Mouse (Mus musculus): ENCODE results near the gene Prm3. TPM values are rescaled to one million over a fixed set of nuclear protein-coding genes. Genes with fewer than 3 reads are reported as not detected.

The Prm3 gene
- polyA plus RNA-seq, 1 experiment: not detected

DNA sequence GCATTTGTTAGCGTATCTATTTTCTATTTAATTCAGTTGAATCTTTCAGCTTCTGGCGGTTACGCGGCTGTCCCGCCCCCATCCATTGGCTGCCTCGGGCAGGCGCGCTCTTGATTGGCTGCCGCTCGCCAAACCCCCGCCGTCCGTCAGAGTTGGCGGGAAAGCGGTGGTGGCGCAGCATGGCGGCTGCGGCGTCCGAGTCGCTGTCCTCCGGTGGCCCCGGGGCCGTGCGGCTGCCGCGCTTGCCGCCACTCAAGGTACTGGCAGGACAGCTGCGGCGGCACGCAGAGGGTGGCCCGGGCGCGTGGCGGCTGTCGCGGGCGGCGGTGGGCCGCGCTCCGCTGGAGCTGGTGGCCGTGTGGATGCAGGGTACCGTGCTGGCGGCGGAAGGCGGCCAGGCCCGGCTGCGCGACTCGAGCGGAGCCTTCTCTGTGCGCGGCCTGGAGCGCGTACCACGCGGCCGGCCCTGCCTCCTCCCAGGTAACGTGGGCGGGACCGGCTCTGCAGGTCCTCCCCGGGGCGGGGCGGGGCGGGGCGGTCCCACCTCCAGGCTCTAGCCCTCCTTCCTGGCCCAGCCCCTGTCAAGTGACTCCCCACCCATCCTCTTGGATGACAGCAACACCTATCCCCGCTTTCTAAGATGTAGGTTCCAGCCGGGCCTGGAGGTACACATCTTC, 44.3 kb upstream of the Prm3 start, which contains the start of gene Rmi2:
Gene Rmi2 (plus strand): TSS at position 149 of the 677 bp plus-strand sequence.
- under 1% methylated on average over 69 of the region's 69 CpGs for WGBS
- H3K27me3 ChIP-seq (ENCODE audit: control insufficient read depth, insufficient read depth, low read length): no peaks in the 10 kb centered on the region
- peak; percentile 90 for DNase-seq
- peak within 1 kb of the TSS; percentile 96 for H3K27ac ChIP-seq (ENCODE audit: control insufficient read depth, insufficient read depth, low read length)
- peak; percentile 51; the same call in 1 of the 2 replicates for TF ChIP-seq CTCF (IDR thresholded peaks at IDR 0.05; ENCODE audit: borderline replicate concordance, control insufficient read depth, extremely low read depth, insufficient read depth, low read length, poor library complexity)
- peak; percentile 72 for TF ChIP-seq POLR2A (IDR thresholded peaks at IDR 0.05; ENCODE audit: control insufficient read depth, extremely low read depth, insufficient read depth, low read length, poor library complexity)
- H3K4me1 ChIP-seq (replicated peaks; ENCODE audit: control insufficient read depth, insufficient read depth, low read length): peaks cover 37% of the 10 kb centered on the region
- no peaks in the 10 kb centered on the region for H3K36me3 ChIP-seq (ENCODE audit: control insufficient read depth, insufficient read depth, low read length)
- H3K4me3 ChIP-seq (ENCODE audit: control insufficient read depth, insufficient read depth, low read length): peak within 1 kb of the TSS; percentile 79

GRCm38 (mm10) chr16:10834542-10834910, 43.8 kb upstream of the Prm3 start:
- peak overlapping the region; percentile 7; the same call in 1 of the 2 replicates for H3K27ac ChIP-seq (ENCODE audit: control insufficient read depth, insufficient read depth, low read length)
- H3K36me3 ChIP-seq (ENCODE audit: control insufficient read depth, insufficient read depth, low read length): no peaks in the 10 kb centered on the region
- H3K4me3 ChIP-seq (ENCODE audit: control insufficient read depth, insufficient read depth, low read length): peak overlapping the region; percentile 79; the same call in 1 of the 2 replicates
- H3K27me3 ChIP-seq (ENCODE audit: control insufficient read depth, insufficient read depth, low read length): no peaks in the 10 kb centered on the region
- TF ChIP-seq POLR2A (IDR thresholded peaks at IDR 0.05; ENCODE audit: control insufficient read depth, extremely low read depth, insufficient read depth, low read length, poor library complexity): no peak
- TF ChIP-seq CTCF (IDR thresholded peaks at IDR 0.05; ENCODE audit: borderline replicate concordance, control insufficient read depth, extremely low read depth, insufficient read depth, low read length, poor library complexity): no peak
- peaks cover 37% of the 10 kb centered on the region for H3K4me1 ChIP-seq (replicated peaks; ENCODE audit: control insufficient read depth, insufficient read depth, low read length)
- DNase-seq: no peak
- WGBS: 5% methylated on average over 12 of the region's 12 CpGs

DNA sequence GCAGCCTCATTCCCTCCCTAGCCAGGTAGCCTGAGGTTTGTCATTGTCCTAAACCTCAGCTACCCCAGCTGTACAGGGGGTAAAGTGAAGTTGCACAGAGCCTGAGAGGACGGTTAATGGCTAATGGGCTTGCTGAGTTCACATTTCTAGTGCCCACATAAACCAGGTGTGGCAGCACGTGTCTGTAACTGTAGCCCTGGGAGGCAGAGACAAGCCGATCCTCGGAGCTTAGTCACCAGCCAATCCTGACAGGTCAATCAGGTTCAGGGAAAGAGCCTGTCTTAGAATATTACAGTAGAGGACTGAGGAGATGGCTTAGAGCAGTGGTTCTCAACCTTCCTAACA, 37.7 kb upstream of the Prm3 start:
- Histone ChIP-seq H3K4me1 (replicated peaks; ENCODE audit: control insufficient read depth, insufficient read depth, low read length) (peaks cover 47% of the 10 kb centered on the region), H3K27me3 (ENCODE audit: control insufficient read depth, insufficient read depth, low read length) (no peaks in the 10 kb centered on the region), H3K27ac (ENCODE audit: control insufficient read depth, insufficient read depth, low read length) (peak overlapping the region; percentile 96), H3K4me3 (ENCODE audit: control insufficient read depth, insufficient read depth, low read length) (no peak overlapping the region), H3K36me3 (ENCODE audit: control insufficient read depth, insufficient read depth, low read length) (no peaks in the 10 kb centered on the region)
- no peak for TF ChIP-seq CTCF (IDR thresholded peaks at IDR 0.05; ENCODE audit: borderline replicate concordance, control insufficient read depth, extremely low read depth, insufficient read depth, low read length, poor library complexity)
- TF ChIP-seq POLR2A (IDR thresholded peaks at IDR 0.05; ENCODE audit: control insufficient read depth, extremely low read depth, insufficient read depth, low read length, poor library complexity): no peak
- 21% methylated on average over 4 of the region's 4 CpGs for WGBS
- DNase-seq: no peak

DNA sequence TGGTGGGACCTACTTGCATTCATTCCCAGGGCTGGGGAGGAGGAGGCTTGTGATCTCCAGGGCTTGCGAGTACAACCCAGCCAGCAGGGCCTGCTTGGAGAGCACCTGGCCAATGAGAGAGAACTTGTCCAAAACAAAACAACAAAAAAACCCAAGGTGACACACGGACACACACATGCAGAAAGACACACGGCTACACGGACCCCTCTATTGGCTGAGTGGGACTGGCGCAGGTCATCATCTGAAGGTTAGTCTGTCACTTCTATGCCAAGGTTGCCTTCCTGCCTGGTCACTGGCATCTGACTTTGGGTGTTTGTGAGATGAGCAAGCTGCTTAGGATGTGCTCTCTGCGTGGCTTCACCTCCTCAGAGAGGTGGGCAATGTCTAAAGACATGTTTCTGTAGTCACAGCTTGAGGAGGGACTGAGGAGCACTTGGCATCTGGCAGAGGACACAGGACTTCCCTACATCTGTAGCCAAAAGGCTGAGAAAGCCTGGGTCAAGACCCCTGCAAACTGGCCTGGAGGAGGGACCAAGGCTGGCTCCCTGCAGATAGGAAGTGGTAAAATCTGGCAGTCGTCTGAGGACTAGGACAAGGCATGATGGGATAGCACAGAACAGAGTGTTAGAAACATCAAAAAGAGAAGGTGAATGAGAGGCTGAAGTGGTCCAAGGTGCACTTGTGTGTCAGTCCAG, 37.2 kb upstream of the Prm3 start:
- Histone ChIP-seq H3K27me3 (ENCODE audit: control insufficient read depth, insufficient read depth, low read length) (no peaks in the 10 kb centered on the region), H3K4me3 (ENCODE audit: control insufficient read depth, insufficient read depth, low read length) (no peak overlapping the region), H3K36me3 (ENCODE audit: control insufficient read depth, insufficient read depth, low read length) (no peaks in the 10 kb centered on the region), H3K27ac (ENCODE audit: control insufficient read depth, insufficient read depth, low read length) (peak overlapping the region; percentile 96), H3K4me1 (replicated peaks; ENCODE audit: control insufficient read depth, insufficient read depth, low read length) (peaks cover 47% of the 10 kb centered on the region)
- TF ChIP-seq POLR2A (IDR thresholded peaks at IDR 0.05; ENCODE audit: control insufficient read depth, extremely low read depth, insufficient read depth, low read length, poor library complexity) (no peak), CTCF (IDR thresholded peaks at IDR 0.05; ENCODE audit: borderline replicate concordance, control insufficient read depth, extremely low read depth, insufficient read depth, low read length, poor library complexity) (no peak)
- WGBS: 47% methylated on average over 7 of the region's 7 CpGs
- peak; percentile 48 for DNase-seq

- DNase-seq: peak; percentile 53
- Histone ChIP-seq H3K27ac (ENCODE audit: control insufficient read depth, insufficient read depth, low read length) (peak overlapping the region; percentile 96), H3K27me3 (ENCODE audit: control insufficient read depth, insufficient read depth, low read length) (no peaks in the 10 kb centered on the region), H3K36me3 (ENCODE audit: control insufficient read depth, insufficient read depth, low read length) (no peaks in the 10 kb centered on the region), H3K4me3 (ENCODE audit: control insufficient read depth, insufficient read depth, low read length) (peak overlapping the region; percentile 2; the same call in 1 of the 2 replicates), H3K4me1 (replicated peaks; ENCODE audit: control insufficient read depth, insufficient read depth, low read length) (peaks cover 47% of the 10 kb centered on the region)
- TF ChIP-seq POLR2A (IDR thresholded peaks at IDR 0.05; ENCODE audit: control insufficient read depth, extremely low read depth, insufficient read depth, low read length, poor library complexity) (peak; percentile 40; the same call in 1 of the 2 replicates), CTCF (IDR thresholded peaks at IDR 0.05; ENCODE audit: borderline replicate concordance, control insufficient read depth, extremely low read depth, insufficient read depth, low read length, poor library complexity) (no peak)
- 50% methylated on average over 9 of the region's 9 CpGs for WGBS
These were observed 36.6 kb upstream of the Prm3 start for GRCm38 (mm10) chr16:10827269-10827668.

DNA sequence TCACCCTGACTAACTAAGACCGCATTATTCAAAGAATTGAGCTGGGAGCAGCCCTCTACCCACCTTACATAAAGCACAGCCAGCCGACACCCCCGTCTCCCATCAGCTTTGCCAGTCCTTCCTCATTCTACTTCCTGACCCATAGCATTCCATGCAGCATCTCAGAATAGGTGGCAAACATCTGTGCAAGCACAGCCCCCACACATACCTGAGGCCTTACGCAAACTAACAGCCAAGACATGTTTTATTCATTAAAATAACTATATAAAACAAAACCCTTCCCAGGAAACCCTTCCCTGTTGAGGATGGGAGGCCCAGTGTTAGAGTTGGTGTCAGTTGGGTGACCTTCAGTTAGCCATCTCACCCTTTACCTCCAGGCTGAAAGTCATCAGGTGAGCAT, 35.1 kb upstream of the Prm3 start:
- H3K36me3 ChIP-seq (ENCODE audit: control insufficient read depth, insufficient read depth, low read length): no peaks in the 10 kb centered on the region
- over 99% methylated on average over 4 of the region's 4 CpGs for WGBS
- TF ChIP-seq POLR2A (IDR thresholded peaks at IDR 0.05; ENCODE audit: control insufficient read depth, extremely low read depth, insufficient read depth, low read length, poor library complexity) (no peak), CTCF (IDR thresholded peaks at IDR 0.05; ENCODE audit: borderline replicate concordance, control insufficient read depth, extremely low read depth, insufficient read depth, low read length, poor library complexity) (no peak)
- no peaks in the 10 kb centered on the region for H3K27me3 ChIP-seq (ENCODE audit: control insufficient read depth, insufficient read depth, low read length)
- peaks cover 51% of the 10 kb centered on the region for H3K4me1 ChIP-seq (replicated peaks; ENCODE audit: control insufficient read depth, insufficient read depth, low read length)
- no peak for DNase-seq
- H3K4me3 ChIP-seq (ENCODE audit: control insufficient read depth, insufficient read depth, low read length): no peak overlapping the region
- H3K27ac ChIP-seq (ENCODE audit: control insufficient read depth, insufficient read depth, low read length): peak overlapping the region; percentile 78

All from thymus, adult 2 months (tissue).